Mouse (Mus musculus) cerebellum, adult 2 months (tissue): ENCODE measurements around the gene Mettl9.

Experiments
- CTCF ChIP-seq: fragments of 200-500 bp; IDR thresholded peaks from 2 replicates; pipeline ENCODE4 v1.5.1; 2011; ENCODE audit warnings: low read depth, mild to moderate bottlenecking, control low read depth, low read length, moderate library complexity, borderline replicate concordance; ENCODE audit not compliant: insufficient read depth
- POLR2A ChIP-seq: fragments of 200-500 bp; IDR thresholded peaks from 2 replicates; pipeline ENCODE4 v1.6.1; 2011; ENCODE audit warnings: low read length, control low read depth, borderline replicate concordance; ENCODE audit not compliant: insufficient read depth

DNA sequence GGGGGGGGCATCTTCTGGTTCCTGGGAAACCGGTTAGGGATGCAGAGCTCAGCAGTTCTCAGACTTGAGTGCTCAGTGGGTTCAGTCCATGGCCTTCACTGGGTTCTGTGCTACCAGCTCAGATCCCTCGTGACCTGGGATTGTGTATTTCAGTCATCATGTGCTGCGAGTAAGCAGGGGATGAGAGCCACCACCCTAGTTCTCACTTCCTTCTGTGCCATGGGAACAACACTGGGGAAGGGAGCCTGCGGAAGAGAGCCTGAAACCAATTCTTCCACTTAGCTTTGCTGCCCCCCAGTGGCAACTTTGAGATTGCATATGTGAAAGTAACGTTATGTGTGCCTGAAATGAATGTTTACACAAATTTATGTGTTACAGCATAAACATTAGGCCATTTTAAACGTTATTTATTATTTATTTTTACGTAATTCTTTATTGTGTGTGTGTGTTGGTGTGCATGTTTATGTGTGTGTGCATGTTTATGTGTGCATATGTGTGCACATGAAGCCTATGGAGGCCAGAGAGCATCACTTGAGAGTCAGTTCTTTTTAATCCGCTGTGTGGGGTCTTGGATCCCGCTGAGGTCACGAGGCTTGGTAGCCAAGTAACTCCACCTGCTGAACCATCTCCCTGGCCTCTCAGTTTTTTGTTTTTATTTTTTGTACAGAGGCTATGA, 86.0 kb downstream of the Mettl9 start:
- peak; percentile 75 for TF ChIP-seq CTCF
- TF ChIP-seq POLR2A, result no peak
